Comparison of ENCODE assay signal across 8 mouse cellular contexts in genomic region chr6:99519806-99520675, GRCm38 (mm10). TPM values are rescaled to one million over a fixed set of nuclear protein-coding genes. Genes with fewer than 3 reads are reported as not detected.
DNase-seq lines count a peak whose midpoint lies in the region; ATAC-seq and TF ChIP-seq lines count a peak whose summit lies in the region.

No protein-coding gene starts in this region.

- DNase-seq in heart, adult 18-20 months = peak; percentile 47 to 63
- DNase-seq in kidney, adult 11 months = peak; percentile 21
- peak; percentile 51 for DNase-seq in lung, adult 2 months
- peak; percentile 59 for DNase-seq in ovary, postnatal 36 days (ENCODE audit: low spot score)
- peak; percentile 18 to 45 for DNase-seq in urinary bladder, postnatal 36 days (ENCODE audit: low spot score in 2 of 2)

- H3K4me1 ChIP-seq in megakaryocyte, embryonic 14.5 days = peaks cover 6% of the 10 kb centered on the region; the same call in 1 of the 2 replicates
- H3K4me1 ChIP-seq in cortical plate, adult 2 months (ENCODE audit: control insufficient read depth, insufficient read depth, low read length) = no peaks in the 10 kb centered on the region; the same call in 1 of the 2 replicates
- no peaks in the 10 kb centered on the region for H3K4me1 ChIP-seq in lung, adult 2 months (ENCODE audit: control insufficient read depth, insufficient read depth, low read length)

- TF ChIP-seq POLR2A in cortical plate, adult 2 months (IDR thresholded peaks at IDR 0.05; ENCODE audit: extremely low read depth, insufficient read depth, low read length) = no peak
- TF ChIP-seq POLR2A in lung, adult 2 months (IDR thresholded peaks at IDR 0.05; ENCODE audit: borderline replicate concordance, extremely low read depth, low read depth, low read length) = no peak

- ATAC-seq in megakaryocyte, adult 5-6 weeks (ENCODE audit: poor library complexity, severe bottlenecking) = no peak

- TF ChIP-seq CTCF in cortical plate, adult 2 months (IDR thresholded peaks at IDR 0.05; ENCODE audit: extremely low read depth, insufficient read depth, low read length) = no peak
- no peak for TF ChIP-seq CTCF in lung, adult 2 months (IDR thresholded peaks at IDR 0.05; ENCODE audit: insufficient read depth, low read length)

- H3K36me3 ChIP-seq in megakaryocyte, embryonic 14.5 days (replicated peaks; ENCODE audit: low read length) = peaks cover 8% of the 10 kb centered on the region

- H3K9me3 ChIP-seq in megakaryocyte, embryonic 14.5 days = no peaks in the 10 kb centered on the region

- peaks cover 2% of the 10 kb centered on the region for H3K27me3 ChIP-seq in megakaryocyte, embryonic 14.5 days (replicated peaks)

- H3K27ac ChIP-seq in cortical plate, adult 2 months (ENCODE audit: insufficient read depth, low read length) = peak overlapping the region; percentile 72

- 9% methylated on average over 28 of the region's 38 CpGs for WGBS in lung, adult 2 months

- peak overlapping the region; percentile 98 for H3K4me3 ChIP-seq in megakaryocyte, embryonic 14.5 days (replicated peaks)
- H3K4me3 ChIP-seq in cortical plate, adult 2 months (ENCODE audit: insufficient read depth, low read length) = peak overlapping the region; percentile 90
- peak overlapping the region; percentile 90 for H3K4me3 ChIP-seq in lung, adult 2 months (replicated peaks; ENCODE audit: extremely low read depth, low read depth, low read length)

RNA-seq across cellular contexts. Expression of gene Foxp1, which starts 2.5 kb away (rescaled TPM):
- polyA plus RNA-seq in megakaryocyte, embryonic 14.5 days (2012; ENCODE audit: insufficient read depth, low replicate concordance) = 37.5 and 76.1 TPM in 2 replicates
- total RNA-seq in megakaryocyte, adult 5-6 weeks (2015) = 85.2 and 92.7 TPM in 2 replicates
- 59.5 and 68.6 TPM in 2 replicates for total RNA-seq in megakaryocyte, adult 5-6 weeks (2017)
- polyA plus RNA-seq in cortical plate, adult 2 months (2012; rRNA removed) = 78.9 and 99.2 TPM in 2 replicates
- total RNA-seq in heart, adult 18-20 months (2021) = 10 to 100 TPM; 29.4 to 32.8 TPM
- 135 and 169 TPM in 2 replicates for polyA plus RNA-seq in lung, adult 2 months (2012; rRNA removed)
